Mouse (Mus musculus) hindbrain, embryonic 11.5 days (tissue): ENCODE data around the gene Tmem147. TPM values are rescaled to one million over a fixed set of nuclear protein-coding genes. Genes with fewer than 3 reads are reported as not detected.

ENCODE experiments used
- ATAC-seq: fragments of 200-750 bp; cut with Nextera tagmentation; 2 replicates; pipeline ENCODE4 v1.8.0; 2017; ENCODE audit warnings: mild to moderate bottlenecking, moderate TSS enrichment, moderate library complexity; ENCODE audit not compliant: low FRiP score
- DNase-seq: peaks from one replicate; pipeline ENCODE4 v3.0.0-alpha.2; 2015; ENCODE audit warnings: low spot score
- H3K27ac ChIP-seq: fragments of 300-500 bp; sonication (generic); 2 replicates; pipeline ENCODE4 v1.5.1; 2014; ENCODE audit warnings: mild to moderate bottlenecking, low read depth, low read length
- H3K27me3 ChIP-seq: fragments of 300-500 bp; sonication (generic); 2 replicates; pipeline ENCODE4 v1.6.1; 2014; ENCODE audit warnings: mild to moderate bottlenecking, low read length, moderate library complexity, mixed read lengths; ENCODE audit not compliant: control insufficient read depth, insufficient read depth
- H3K36me3 ChIP-seq: fragments of 300-500 bp; sonication (generic); 2 replicates; pipeline ENCODE4 v1.6.1; 2014; ENCODE audit warnings: mild to moderate bottlenecking, low read length, moderate library complexity, mixed read lengths; ENCODE audit not compliant: control insufficient read depth, insufficient read depth
- H3K4me1 ChIP-seq: fragments of 300-500 bp; sonication (generic); replicated peaks from 2 replicates; pipeline ENCODE4 v1.6.1; 2014; ENCODE audit warnings: low read length, mixed read lengths; ENCODE audit not compliant: control insufficient read depth, insufficient read depth
- H3K4me2 ChIP-seq: fragments of 300-500 bp; sonication (generic); replicated peaks from 2 replicates; pipeline ENCODE4 v1.6.1; 2014; ENCODE audit warnings: mild to moderate bottlenecking, low read depth, low read length
- H3K4me3 ChIP-seq: fragments of 300-500 bp; sonication (generic); 2 replicates; pipeline ENCODE4 v1.5.1; 2014; ENCODE audit warnings: low read depth, low read length
- H3K9ac ChIP-seq: fragments of 300-500 bp; sonication (generic); 2 replicates; pipeline ENCODE4 v1.6.1; 2014; ENCODE audit warnings: low read depth, low read length
- H3K9me3 ChIP-seq: fragments of 300-500 bp; sonication (generic); 2 replicates; pipeline ENCODE4 v1.6.1; 2016; ENCODE audit warnings: low read length; ENCODE audit not compliant: control insufficient read depth
- WGBS: fragments of 180-500 bp; shearing (Covaris S2); extraction: QIAGEN DNeasy Blood & Tissue Kit; methylation state at CpG from one replicate; pipeline ENCODE4 v1.1.7; 2014; 5-methylcytosine and 5-hydroxymethylcytosine counted together
- polyA plus RNA-seq: library from polyadenylated mRNA; unstranded; fragments of >200 nt; fragmentation: Nextera tagmentation; extraction: Ambion mirVana; gene quantifications from 2 replicates; pipeline ENCODE4 v1.2.1, GENCODE M21; 2014

Gene Tmem147
- polyA plus RNA-seq, 1 experiment from 2014 or later, result 143 TPM

- no peaks in the 10 kb centered on the region for H3K36me3 ChIP-seq
- H3K4me3 ChIP-seq, result no peak overlapping the region
- H3K9ac ChIP-seq, result no peak overlapping the region
- H3K27me3 ChIP-seq, result no peaks in the 10 kb centered on the region
- H3K27ac ChIP-seq, result no peak overlapping the region
- no peaks in the 10 kb centered on the region for H3K4me1 ChIP-seq
- no peak overlapping the region for H3K4me2 ChIP-seq
- ATAC-seq, result no peak
- H3K9me3 ChIP-seq, result no peaks in the 10 kb centered on the region
- 73% methylated on average over 5 of the region's 5 CpGs for WGBS
- no peak for DNase-seq
Measured at GRCm38 (mm10) chr7:30678263-30678975, 50.9 kb downstream of the Tmem147 start.

Other genes with a start within 250 kb of the Tmem147 start
- not detected in 2 replicates for gene Prodh2, start 235.9 kb downstream of the Tmem147 start, polyA plus RNA-seq
- 41.4 and 41.9 TPM in 2 replicates for gene Arhgap33, start 194.5 kb downstream of the Tmem147 start, polyA plus RNA-seq
- 3.5 and 4.0 TPM in 2 replicates for gene Hspb6, start 177.4 kb downstream of the Tmem147 start, polyA plus RNA-seq
- gene Proser3, start 177.2 kb downstream of the Tmem147 start, polyA plus RNA-seq, result 11.4 and 18.4 TPM in 2 replicates
- 44.7 and 48.3 TPM in 2 replicates for gene Lin37, start 169.7 kb downstream of the Tmem147 start, polyA plus RNA-seq
- gene U2af1l4, start 166.2 kb downstream of the Tmem147 start, polyA plus RNA-seq, result 83.0 and 100.0 TPM in 2 replicates
- gene Gm49396, start 166.2 kb downstream of the Tmem147 start, polyA plus RNA-seq, result 7.8 and 9.8 TPM in 2 replicates
- gene Psenen, start 165.9 kb downstream of the Tmem147 start, polyA plus RNA-seq, result 104 and 105 TPM in 2 replicates
- gene Igflr1, start 164.1 kb downstream of the Tmem147 start, polyA plus RNA-seq, result 3.0 and 3.6 TPM in 2 replicates
- 11.1 and 13.2 TPM in 2 replicates for gene Kmt2b, start 140.8 kb downstream of the Tmem147 start, polyA plus RNA-seq
- gene Zbtb32, start 130.6 kb downstream of the Tmem147 start, polyA plus RNA-seq, result 0.24 and 1.2 TPM in 2 replicates
- 0.54 and 1.2 TPM in 2 replicates for gene Upk1a, start 116.7 kb downstream of the Tmem147 start, polyA plus RNA-seq
- 816 and 817 TPM in 2 replicates for gene Cox6b1, start 103.4 kb downstream of the Tmem147 start, polyA plus RNA-seq
- gene Etv2, start 93.7 kb downstream of the Tmem147 start, polyA plus RNA-seq, result not detected in 2 replicates
- gene Rbm42, start 79.2 kb downstream of the Tmem147 start, polyA plus RNA-seq, result 119 and 123 TPM in 2 replicates
- gene Haus5, start 64.5 kb downstream of the Tmem147 start, polyA plus RNA-seq, result 40.3 and 41.8 TPM in 2 replicates
- not detected in 2 replicates for gene Pmis2, start 57.9 kb downstream of the Tmem147 start, polyA plus RNA-seq
- gene 2200002J24Rik, start 30.6 kb downstream of the Tmem147 start, polyA plus RNA-seq, result not detected in 2 replicates
- 0.65 and 1.4 TPM in 2 replicates for gene Atp4a, start 17.3 kb downstream of the Tmem147 start, polyA plus RNA-seq
- gene Gapdhs, start 14.1 kb upstream of the Tmem147 start, polyA plus RNA-seq, result 0.60 and 0.75 TPM in 2 replicates
- 0.39 and 0.42 TPM in 2 replicates for gene Sbsn, start 21.9 kb upstream of the Tmem147 start, polyA plus RNA-seq
- gene Dmkn, start 34.2 kb upstream of the Tmem147 start, polyA plus RNA-seq, result 0.34 and 0.73 TPM in 2 replicates
- gene Krtdap, start 58.4 kb upstream of the Tmem147 start, polyA plus RNA-seq, result not detected in 2 replicates
- 0.20 TPM in 1 of 2 replicates, not detected in the other for gene Ffar2, start 94.2 kb upstream of the Tmem147 start, polyA plus RNA-seq
- not detected in 2 replicates for gene Ffar3, start 126.6 kb upstream of the Tmem147 start, polyA plus RNA-seq
- not detected in 2 replicates for gene Ffar1, start 132.0 kb upstream of the Tmem147 start, polyA plus RNA-seq
- not detected in 2 replicates for gene Cd22, start 150.8 kb upstream of the Tmem147 start, polyA plus RNA-seq
- gene Mag, start 185.3 kb upstream of the Tmem147 start, polyA plus RNA-seq, result 0.28 and 0.73 TPM in 2 replicates
- not detected in 2 replicates for gene Hamp2, start 195.1 kb upstream of the Tmem147 start, polyA plus RNA-seq
- gene Hamp, start 214.5 kb upstream of the Tmem147 start, polyA plus RNA-seq, result not detected in 2 replicates
- gene Usf2, start 227.3 kb upstream of the Tmem147 start, polyA plus RNA-seq, result 23.5 and 25.4 TPM in 2 replicates
- 12.8 and 13.4 TPM in 2 replicates for gene Lsr, start 243.9 kb upstream of the Tmem147 start, polyA plus RNA-seq
- gene Fam187b, start 244.2 kb upstream of the Tmem147 start, polyA plus RNA-seq, result 0.59 and 1.1 TPM in 2 replicates